Mouse (Mus musculus) G1E-ER4 (cell line): ENCODE results near the gene Rom1. TPM values are rescaled to one million over a fixed set of nuclear protein-coding genes. Genes with fewer than 3 reads are reported as not detected.

ENCODE experiments used
- GATA1 ChIP-seq: IDR thresholded peaks from one replicate; pipeline ENCODE4 v1.8.0; 2012; ENCODE audit warnings: low read length, inconsistent platforms
- polyA plus RNA-seq: library from polyadenylated mRNA; stranded (reverse); fragments of >175 nt; gene quantifications from 2 replicates; pipeline ENCODE4 v1.2.3, GENCODE M21; 2012

Rom1 gene
- polyA plus RNA-seq = 29.4 and 38.6 TPM in 2 replicates

- no peak for TF ChIP-seq GATA1
These were observed at the start of gene Rom1, which contains the start of gene Eml3 for GRCm38 (mm10) chr19:8929224-8930088. Gene Rom1, minus strand, starts transcription at chr19:8929356. Gene Eml3, plus strand, starts transcription at chr19:8929552.

- TF ChIP-seq GATA1 = no peak
These were observed 47.4 kb upstream of the Rom1 start for GRCm38 (mm10) chr19:8976535-8976934.

GRCm38 (mm10) chr19:8975491-8975890 is 46.3 kb upstream of the Rom1 start:
- no peak for TF ChIP-seq GATA1

GRCm38 (mm10) chr19:8974638-8975037 is 45.5 kb upstream of the Rom1 start:
- TF ChIP-seq GATA1 = no peak

- TF ChIP-seq GATA1 = no peak
These were observed 38.7 kb upstream of the Rom1 start for GRCm38 (mm10) chr19:8967893-8968292.

- TF ChIP-seq GATA1 = no peak
These were observed 38.2 kb upstream of the Rom1 start for GRCm38 (mm10) chr19:8967373-8967743.

GRCm38 (mm10) chr19:8966590-8967372 is 37.6 kb upstream of the Rom1 start, which contains the start of gene Eef1g:
Gene Eef1g, plus strand, starts transcription at chr19:8967041.
- no peak for TF ChIP-seq GATA1

- no peak for TF ChIP-seq GATA1
These were observed 37.0 kb upstream of the Rom1 start for GRCm38 (mm10) chr19:8966198-8966589.

GRCm38 (mm10) chr19:8965771-8966170 is 36.6 kb upstream of the Rom1 start:
- TF ChIP-seq GATA1 = no peak

GRCm38 (mm10) chr19:8965075-8965474 is 35.9 kb upstream of the Rom1 start:
- no peak for TF ChIP-seq GATA1

- no peak for TF ChIP-seq GATA1
These were observed 33.1 kb upstream of the Rom1 start for GRCm38 (mm10) chr19:8962256-8962655.

- TF ChIP-seq GATA1 = no peak
These were observed 25.0 kb upstream of the Rom1 start for GRCm38 (mm10) chr19:8954171-8954570.

GRCm38 (mm10) chr19:8953135-8954039 is 24.2 kb upstream of the Rom1 start, which contains the start of gene Tut1:
Gene Tut1, plus strand, starts transcription at chr19:8953847.
- no peak for TF ChIP-seq GATA1

- TF ChIP-seq GATA1 = no peak
These were observed 23.1 kb upstream of the Rom1 start for GRCm38 (mm10) chr19:8952241-8952640.

GRCm38 (mm10) chr19:8950190-8950589 is 21.0 kb upstream of the Rom1 start:
- no peak for TF ChIP-seq GATA1
